Mouse (Mus musculus): Measurements from ENCODE around the gene Ankrd13a. TPM values are rescaled to one million over a fixed set of nuclear protein-coding genes. Genes with fewer than 3 reads are reported as not detected.

The Ankrd13a gene
- polyA plus RNA-seq, 1 experiment from 2014 or later, result 11.9 TPM

GRCm38 (mm10) chr5:114807893-114808292 lies 33.4 kb downstream of the Ankrd13a start:
- Histone ChIP-seq H3K27me3 (replicated peaks; ENCODE audit: control insufficient read depth, insufficient read depth, low read length) (no peaks in the 10 kb centered on the region), H3K36me3 (ENCODE audit: control insufficient read depth, insufficient read depth, low read length) (peaks cover 34% of the 10 kb centered on the region), H3K4me1 (ENCODE audit: control insufficient read depth, insufficient read depth, low read depth, low read length) (peaks cover 15% of the 10 kb centered on the region), H3K4me2 (ENCODE audit: low read length) (no peak overlapping the region), H3K9me3 (ENCODE audit: control insufficient read depth, low read length) (no peaks in the 10 kb centered on the region), H3K27ac (ENCODE audit: low read depth, low read length) (no peak overlapping the region), H3K9ac (ENCODE audit: low read depth, low read length) (no peak overlapping the region), H3K4me3 (ENCODE audit: low read length) (no peak overlapping the region)
- ATAC-seq, result no peak
- 75% methylated on average over 6 of the region's 6 CpGs for WGBS

- 83% methylated on average over 8 of the region's 8 CpGs for WGBS
- Histone ChIP-seq H3K27me3 (replicated peaks; ENCODE audit: control insufficient read depth, insufficient read depth, low read length) (no peaks in the 10 kb centered on the region), H3K9me3 (ENCODE audit: control insufficient read depth, low read length) (no peaks in the 10 kb centered on the region), H3K9ac (ENCODE audit: low read depth, low read length) (no peak overlapping the region; the same call in 1 of the 2 replicates), H3K27ac (ENCODE audit: low read depth, low read length) (no peak overlapping the region), H3K36me3 (ENCODE audit: control insufficient read depth, insufficient read depth, low read length) (peaks cover 30% of the 10 kb centered on the region), H3K4me3 (ENCODE audit: low read length) (no peak overlapping the region), H3K4me2 (ENCODE audit: low read length) (no peak overlapping the region), H3K4me1 (ENCODE audit: control insufficient read depth, insufficient read depth, low read depth, low read length) (peaks cover 15% of the 10 kb centered on the region)
- ATAC-seq, result no peak
Observed at GRCm38 (mm10) chr5:114808385-114808784, 33.9 kb downstream of the Ankrd13a start.

- 72% methylated on average over 10 of the region's 10 CpGs for WGBS
- H3K9ac ChIP-seq (ENCODE audit: low read depth, low read length), result peak overlapping the region; percentile 32; the same call in 1 of the 2 replicates
Observed at GRCm38 (mm10) chr5:114809181-114809756, 34.8 kb downstream of the Ankrd13a start.

GRCm38 (mm10) chr5:114809826-114810225 lies 35.3 kb downstream of the Ankrd13a start:
- no peak overlapping the region for H3K9ac ChIP-seq (ENCODE audit: low read depth, low read length)
- H3K27ac ChIP-seq (ENCODE audit: low read depth, low read length), result no peak overlapping the region
- H3K27me3 ChIP-seq (replicated peaks; ENCODE audit: control insufficient read depth, insufficient read depth, low read length), result no peaks in the 10 kb centered on the region
- H3K4me2 ChIP-seq (ENCODE audit: low read length), result no peak overlapping the region
- no peak for ATAC-seq
- no peaks in the 10 kb centered on the region for H3K9me3 ChIP-seq (ENCODE audit: control insufficient read depth, low read length)
- WGBS, result 90% methylated on average over 5 of the region's 5 CpGs
- H3K4me3 ChIP-seq (ENCODE audit: low read length), result no peak overlapping the region
- peaks cover 15% of the 10 kb centered on the region for H3K4me1 ChIP-seq (ENCODE audit: control insufficient read depth, insufficient read depth, low read depth, low read length)
- H3K36me3 ChIP-seq (ENCODE audit: control insufficient read depth, insufficient read depth, low read length), result peaks cover 17% of the 10 kb centered on the region

More at GRCm38 (mm10) chr5:114809181-114809756, 34.8 kb downstream of the Ankrd13a start:
- H3K4me3 ChIP-seq (ENCODE audit: low read length), result no peak overlapping the region
- peaks cover 22% of the 10 kb centered on the region for H3K36me3 ChIP-seq (ENCODE audit: control insufficient read depth, insufficient read depth, low read length)
- H3K4me1 ChIP-seq (ENCODE audit: control insufficient read depth, insufficient read depth, low read depth, low read length), result peaks cover 15% of the 10 kb centered on the region
- no peaks in the 10 kb centered on the region for H3K9me3 ChIP-seq (ENCODE audit: control insufficient read depth, low read length)
- H3K27me3 ChIP-seq (replicated peaks; ENCODE audit: control insufficient read depth, insufficient read depth, low read length), result no peaks in the 10 kb centered on the region
- no peak overlapping the region for H3K27ac ChIP-seq (ENCODE audit: low read depth, low read length)
- H3K4me2 ChIP-seq (ENCODE audit: low read length), result no peak overlapping the region
- ATAC-seq, result no peak

GRCm38 (mm10) chr5:114813525-114814181 lies 39.2 kb downstream of the Ankrd13a start:
- H3K9me3 ChIP-seq (ENCODE audit: control insufficient read depth, low read length), result no peaks in the 10 kb centered on the region
- ATAC-seq, result peak; percentile 98
- peak overlapping the region; percentile 97 for H3K27ac ChIP-seq (ENCODE audit: low read depth, low read length)
- no peaks in the 10 kb centered on the region for H3K36me3 ChIP-seq (ENCODE audit: control insufficient read depth, insufficient read depth, low read length)
- H3K9ac ChIP-seq (ENCODE audit: low read depth, low read length), result peak overlapping the region; percentile 98
- peak overlapping the region; percentile 89 for H3K4me3 ChIP-seq (ENCODE audit: low read length)
- WGBS, result under 1% methylated on average over 45 of the region's 50 CpGs
- peaks cover 15% of the 10 kb centered on the region for H3K4me1 ChIP-seq (ENCODE audit: control insufficient read depth, insufficient read depth, low read depth, low read length)
- H3K27me3 ChIP-seq (replicated peaks; ENCODE audit: control insufficient read depth, insufficient read depth, low read length), result no peaks in the 10 kb centered on the region
- peak overlapping the region; percentile 64 for H3K4me2 ChIP-seq (ENCODE audit: low read length)

- H3K36me3 ChIP-seq (ENCODE audit: control insufficient read depth, insufficient read depth, low read length), result peaks cover 3% of the 10 kb centered on the region; the same call in 1 of the 2 replicates
- no peak overlapping the region for H3K4me2 ChIP-seq (ENCODE audit: low read length)
- H3K27ac ChIP-seq (ENCODE audit: low read depth, low read length), result no peak overlapping the region
- no peak overlapping the region for H3K4me3 ChIP-seq (ENCODE audit: low read length)
- H3K27me3 ChIP-seq (replicated peaks; ENCODE audit: control insufficient read depth, insufficient read depth, low read length), result no peaks in the 10 kb centered on the region
- no peak overlapping the region for H3K9ac ChIP-seq (ENCODE audit: low read depth, low read length)
- H3K4me1 ChIP-seq (ENCODE audit: control insufficient read depth, insufficient read depth, low read depth, low read length), result peaks cover 10% of the 10 kb centered on the region
- H3K9me3 ChIP-seq (ENCODE audit: control insufficient read depth, low read length), result no peaks in the 10 kb centered on the region
- no peak for ATAC-seq
- WGBS, result 63% methylated on average over 6 of the region's 6 CpGs
Observed at GRCm38 (mm10) chr5:114816599-114816998, 42.1 kb downstream of the Ankrd13a start.

- Histone ChIP-seq H3K4me3 (ENCODE audit: low read length) (no peak overlapping the region), H3K36me3 (ENCODE audit: control insufficient read depth, insufficient read depth, low read length) (peaks cover 3% of the 10 kb centered on the region; the same call in 1 of the 2 replicates), H3K9me3 (ENCODE audit: control insufficient read depth, low read length) (no peaks in the 10 kb centered on the region), H3K27me3 (replicated peaks; ENCODE audit: control insufficient read depth, insufficient read depth, low read length) (no peaks in the 10 kb centered on the region), H3K27ac (ENCODE audit: low read depth, low read length) (no peak overlapping the region), H3K9ac (ENCODE audit: low read depth, low read length) (no peak overlapping the region), H3K4me1 (ENCODE audit: control insufficient read depth, insufficient read depth, low read depth, low read length) (no peaks in the 10 kb centered on the region), H3K4me2 (ENCODE audit: low read length) (no peak overlapping the region)
- 71% methylated on average over 10 of the region's 11 CpGs for WGBS
- ATAC-seq, result no peak
Observed at GRCm38 (mm10) chr5:114818124-114818523, 43.6 kb downstream of the Ankrd13a start.

- 8% methylated on average over 35 of the region's 53 CpGs for WGBS
- Histone ChIP-seq H3K4me3 (ENCODE audit: low read length) (peak within 1 kb of the TSS; percentile 87), H3K9me3 (ENCODE audit: control insufficient read depth, low read length) (no peaks in the 10 kb centered on the region), H3K27me3 (replicated peaks; ENCODE audit: control insufficient read depth, insufficient read depth, low read length) (no peaks in the 10 kb centered on the region), H3K4me2 (ENCODE audit: low read length) (peak within 1 kb of the TSS; percentile 67), H3K36me3 (ENCODE audit: control insufficient read depth, insufficient read depth, low read length) (peaks cover 3% of the 10 kb centered on the region; the same call in 1 of the 2 replicates), H3K9ac (ENCODE audit: low read depth, low read length) (peak within 1 kb of the TSS; percentile 88), H3K27ac (ENCODE audit: low read depth, low read length) (peak within 1 kb of the TSS; percentile 85), H3K4me1 (ENCODE audit: control insufficient read depth, insufficient read depth, low read depth, low read length) (peaks cover 4% of the 10 kb centered on the region)
- peak; percentile 92 for ATAC-seq
Observed at GRCm38 (mm10) chr5:114822796-114823688, 48.6 kb downstream of the Ankrd13a start, which contains the start of gene 1500011B03Rik. Gene 1500011B03Rik, minus strand, starts transcription at chr5:114823468.

Data from hindbrain, embryonic 16.5 days (tissue).